Mouse (Mus musculus): Measurements from ENCODE around the gene Hist2h2aa2. TPM values are rescaled to one million over a fixed set of nuclear protein-coding genes. Genes with fewer than 3 reads are reported as not detected.
"Not testable (repeated sequence)": the region's sequence is repeated elsewhere in the genome, so short reads cannot be mapped to it uniquely, and the experiment has no call there.

The Hist2h2aa2 gene
- total and polyA plus RNA-seq, 3 experiments, result 18.4 to 11,232 TPM; not detected in 1

DNA sequence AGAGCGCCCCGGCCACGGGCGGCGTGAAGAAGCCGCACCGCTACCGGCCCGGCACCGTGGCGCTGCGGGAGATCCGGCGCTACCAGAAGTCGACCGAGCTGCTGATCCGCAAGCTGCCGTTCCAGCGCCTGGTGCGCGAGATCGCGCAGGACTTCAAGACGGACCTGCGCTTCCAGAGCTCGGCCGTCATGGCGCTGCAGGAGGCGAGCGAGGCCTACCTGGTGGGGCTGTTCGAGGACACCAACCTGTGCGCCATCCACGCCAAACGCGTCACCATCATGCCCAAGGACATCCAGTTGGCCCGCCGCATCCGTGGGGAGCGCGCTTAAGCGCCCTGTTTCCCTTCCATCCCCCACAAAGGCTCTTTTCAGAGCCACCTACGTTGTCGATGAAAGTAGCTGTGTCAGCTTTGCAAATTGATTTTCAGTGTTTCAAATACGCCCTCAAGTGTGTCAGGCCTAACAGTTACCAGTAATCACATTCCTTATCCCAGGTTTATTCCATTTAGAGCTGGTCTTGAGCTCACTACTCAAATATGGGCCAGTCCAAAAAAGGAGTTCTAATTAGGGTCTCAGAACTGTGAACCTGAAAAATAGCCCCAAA, 28.8 kb upstream of the Hist2h2aa2 start:
- DNase-seq (ENCODE audit: low read depth, low spot score), result not testable (repeated sequence)
- H3K4me1 ChIP-seq (ENCODE audit: control insufficient read depth in 1 of 2, insufficient read depth in 2 of 2, low read length in 2 of 2), result peaks cover 0 to 24% of the 10 kb centered on the region in 2 experiments; a peak in 2 of 4 replicates

DNA sequence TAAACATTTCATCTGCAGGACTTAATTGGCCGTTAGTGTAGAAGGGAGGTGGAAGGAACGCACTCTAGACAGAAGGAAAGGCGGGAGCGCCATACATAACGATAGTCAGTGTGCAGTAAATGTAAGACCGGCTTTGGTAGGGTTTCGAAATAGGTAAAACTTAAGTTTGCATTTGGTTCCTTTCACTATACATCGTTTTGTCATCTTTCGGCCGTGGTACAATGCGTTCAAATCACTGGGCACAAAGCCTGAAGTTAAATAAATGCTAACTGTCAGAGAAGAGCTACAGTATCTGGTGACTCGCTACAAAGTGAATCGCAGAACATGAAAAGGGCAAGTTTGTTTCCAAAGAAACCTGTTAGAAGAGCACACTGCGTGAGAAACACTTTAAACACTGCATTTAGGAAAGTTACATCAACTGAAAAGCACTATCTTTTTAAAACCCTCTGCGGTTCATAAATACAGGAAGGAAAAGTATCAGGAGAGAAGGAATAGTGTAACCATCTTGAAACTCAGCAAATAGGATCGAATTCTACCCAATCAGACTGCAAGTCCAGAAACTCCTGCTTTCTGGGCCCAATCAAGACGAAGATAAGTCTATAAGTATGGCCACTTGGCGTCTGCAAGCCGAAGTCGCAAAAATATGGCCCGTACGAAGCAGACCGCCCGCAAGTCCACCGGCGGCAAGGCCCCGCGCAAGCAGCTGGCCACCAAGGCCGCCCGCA, 28.1 kb upstream of the Hist2h2aa2 start, which contains the start of gene Hist2h3b:
Gene Hist2h3b, plus strand, starts transcription at position 604 of the 725 bp plus-strand sequence.
- peak within 1 kb of the TSS; percentile 73 for H3K9ac ChIP-seq (ENCODE audit: control insufficient read depth, low read depth, low read length, poor library complexity, severe bottlenecking)

More for the DNA sequence above, 28.8 kb upstream of the Hist2h2aa2 start:
- Histone ChIP-seq H3K36me3 (ENCODE audit: control insufficient read depth in 1 of 2, insufficient read depth in 2 of 2, low read length in 2 of 2) (peaks cover 0 to 31% of the 10 kb centered on the region in 2 experiments; a peak in 2 of 4 replicates), H3K4me3 (ENCODE audit: control insufficient read depth in 1 of 2, insufficient read depth in 1 of 2, low read depth in 2 of 2, low read length in 2 of 2) (peak overlapping the region; percentile 7 to 56), H3K9ac (ENCODE audit: control insufficient read depth, low read depth, low read length, poor library complexity, severe bottlenecking) (peak overlapping the region; percentile 73), H3K27ac (ENCODE audit: control insufficient read depth, low read depth, low read length) (peak overlapping the region; percentile 96)
- H3K79me2 ChIP-seq (ENCODE audit: control insufficient read depth, insufficient read depth, low read length, poor library complexity); H3K27me3 ChIP-seq (ENCODE audit: control insufficient read depth in 1 of 2, insufficient read depth in 2 of 2, low read length in 2 of 2); H3K9me3 ChIP-seq (replicated peaks; ENCODE audit: insufficient read depth, low read length): not testable (repeated sequence)
- TF ChIP-seq POLR2AphosphoS5 (IDR thresholded peaks at IDR 0.05; ENCODE audit: borderline replicate concordance, low read depth, low read length), result peak; percentile 85; the same call in 1 of the 2 replicates

DNA sequence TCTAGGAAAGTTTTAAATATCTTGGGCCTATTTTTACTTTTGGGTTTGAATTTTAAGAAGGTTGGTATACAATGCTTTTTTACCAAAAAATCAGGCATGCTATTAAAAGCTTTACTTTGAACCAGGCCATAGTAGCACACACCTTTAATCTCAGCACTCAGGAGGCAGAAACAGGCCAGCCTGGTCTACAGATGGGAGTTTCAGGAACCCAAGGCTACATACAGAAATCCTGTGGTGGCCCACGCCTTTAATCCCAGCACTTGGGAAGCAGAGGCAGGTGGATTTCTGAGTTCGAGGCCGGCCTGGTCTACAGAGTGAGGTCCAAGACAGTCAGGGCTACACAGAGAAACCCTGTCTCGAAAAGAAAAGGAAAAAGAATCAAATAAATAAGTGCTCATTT, 27.5 kb upstream of the Hist2h2aa2 start:
- DNase-seq (ENCODE audit: low read depth, low spot score), result peak; percentile 72
- Histone ChIP-seq H3K9ac (ENCODE audit: control insufficient read depth, low read depth, low read length, poor library complexity, severe bottlenecking) (peak overlapping the region; percentile 71), H3K4me1 (ENCODE audit: control insufficient read depth in 1 of 2, insufficient read depth in 2 of 2, low read length in 2 of 2) (peaks cover 0 to 18% of the 10 kb centered on the region in 2 experiments; a peak in 2 of 4 replicates), H3K36me3 (ENCODE audit: control insufficient read depth in 1 of 2, insufficient read depth in 2 of 2, low read length in 2 of 2) (peaks cover 0 to 31% of the 10 kb centered on the region in 2 experiments; a peak in 2 of 4 replicates), H3K4me3 (ENCODE audit: control insufficient read depth in 1 of 2, insufficient read depth in 1 of 2, low read depth in 2 of 2, low read length in 2 of 2) (peak overlapping the region; percentile 51 to 57), H3K27me3 (ENCODE audit: control insufficient read depth in 1 of 2, insufficient read depth in 2 of 2, low read length in 2 of 2) (no peaks in the 10 kb centered on the region), H3K79me2 (ENCODE audit: control insufficient read depth, insufficient read depth, low read length, poor library complexity) (peaks cover 8% of the 10 kb centered on the region; the same call in 1 of the 2 replicates), H3K27ac (ENCODE audit: control insufficient read depth, low read depth, low read length) (peak overlapping the region; percentile 96), H3K9me3 (replicated peaks; ENCODE audit: insufficient read depth, low read length) (no peaks in the 10 kb centered on the region)
- TF ChIP-seq ZNF384 (IDR thresholded peaks at IDR 0.05; ENCODE audit: low read depth, low read length), result no peak
- TF ChIP-seq NRF1 (IDR thresholded peaks at IDR 0.05; ENCODE audit: insufficient read depth, low read depth, low read length, poor library complexity, severe bottlenecking), result no peak
- no peak for TF ChIP-seq TCF12 (IDR thresholded peaks at IDR 0.05; ENCODE audit: low read depth, low read length)
- no peak for TF ChIP-seq POLR2AphosphoS2 (IDR thresholded peaks at IDR 0.05; ENCODE audit: low read length)
- TF ChIP-seq ZC3H11A (IDR thresholded peaks at IDR 0.05; ENCODE audit: low read depth, low read length), result no peak
- no peak for TF ChIP-seq SMC3 (IDR thresholded peaks at IDR 0.05; ENCODE audit: low read depth, low read length)
- no peak for TF ChIP-seq MYC (IDR thresholded peaks at IDR 0.05; ENCODE audit: low read depth, low read length)

More for the DNA sequence above, 28.1 kb upstream of the Hist2h2aa2 start, which contains the start of gene Hist2h3b:
- H3K27ac ChIP-seq (ENCODE audit: control insufficient read depth, low read depth, low read length), result peak within 1 kb of the TSS; percentile 96
- DNase-seq (ENCODE audit: low read depth, low spot score), result peak; percentile 99
- peak; percentile 94; the same call in 1 of the 2 replicates for TF ChIP-seq POLR2AphosphoS5 (IDR thresholded peaks at IDR 0.05; ENCODE audit: borderline replicate concordance, low read depth, low read length)
- TF ChIP-seq ETS1 (IDR thresholded peaks at IDR 0.05; ENCODE audit: low read depth, low read length), result no peak
- TF ChIP-seq MEF2A (IDR thresholded peaks at IDR 0.05; ENCODE audit: extremely low read depth, insufficient replicate concordance, low read depth, low read length, poor library complexity, severe bottlenecking), result no peak
- TF ChIP-seq MXI1 (IDR thresholded peaks at IDR 0.05; ENCODE audit: low read depth, low read length), result no peak
- peaks cover 0 to 18% of the 10 kb centered on the region in 2 experiments; a peak in 2 of 4 replicates for H3K4me1 ChIP-seq (ENCODE audit: control insufficient read depth in 1 of 2, insufficient read depth in 2 of 2, low read length in 2 of 2)
- no peaks in the 10 kb centered on the region for H3K9me3 ChIP-seq (replicated peaks; ENCODE audit: insufficient read depth, low read length)
- H3K79me2 ChIP-seq (ENCODE audit: control insufficient read depth, insufficient read depth, low read length, poor library complexity), result peaks cover 8% of the 10 kb centered on the region; the same call in 1 of the 2 replicates
- no peaks in the 10 kb centered on the region for H3K27me3 ChIP-seq (ENCODE audit: control insufficient read depth in 1 of 2, insufficient read depth in 2 of 2, low read length in 2 of 2)
- H3K36me3 ChIP-seq (ENCODE audit: control insufficient read depth in 1 of 2, insufficient read depth in 2 of 2, low read length in 2 of 2), result peaks cover 0 to 31% of the 10 kb centered on the region in 2 experiments; a peak in 2 of 4 replicates
- peak within 1 kb of the TSS; percentile 56 to 57 for H3K4me3 ChIP-seq (ENCODE audit: control insufficient read depth in 1 of 2, insufficient read depth in 1 of 2, low read depth in 2 of 2, low read length in 2 of 2)

Measured in MEL (cell line).